Mouse (Mus musculus) lung, postnatal 10 days (tissue): ENCODE measurements at regions not wholly inside any gene's neighbourhood (a gene's known extent, or its start where the extent isn't known, plus 50 kb on each side); places are given as distances from the start of the nearest gene placed in this dataset.

Experiments
- DNase-seq: peaks from one replicate; pipeline ENCODE4 v3.0.0; 2021

DNA sequence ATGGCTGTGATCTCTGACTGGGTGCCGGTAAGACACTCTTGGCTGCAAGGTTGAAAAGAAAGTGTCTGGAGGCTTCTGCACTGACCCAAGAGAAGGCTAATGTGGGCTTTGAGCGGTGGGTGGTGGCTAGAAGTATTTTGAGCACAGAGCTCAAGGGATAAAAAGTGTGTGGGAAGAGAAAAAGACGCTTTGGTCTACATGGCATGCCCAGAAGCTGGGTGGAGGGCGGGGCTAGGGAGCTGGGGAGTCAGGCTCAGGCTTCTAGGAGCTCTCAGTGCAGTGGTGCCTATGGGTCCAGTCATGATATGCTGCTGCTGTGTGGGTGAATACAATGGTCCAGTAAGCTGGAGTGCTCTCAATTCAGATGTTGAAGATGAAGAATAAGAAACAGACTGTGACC lies 152.1 kb downstream of the Efnb1 start:
- no peak for DNase-seq

DNA sequence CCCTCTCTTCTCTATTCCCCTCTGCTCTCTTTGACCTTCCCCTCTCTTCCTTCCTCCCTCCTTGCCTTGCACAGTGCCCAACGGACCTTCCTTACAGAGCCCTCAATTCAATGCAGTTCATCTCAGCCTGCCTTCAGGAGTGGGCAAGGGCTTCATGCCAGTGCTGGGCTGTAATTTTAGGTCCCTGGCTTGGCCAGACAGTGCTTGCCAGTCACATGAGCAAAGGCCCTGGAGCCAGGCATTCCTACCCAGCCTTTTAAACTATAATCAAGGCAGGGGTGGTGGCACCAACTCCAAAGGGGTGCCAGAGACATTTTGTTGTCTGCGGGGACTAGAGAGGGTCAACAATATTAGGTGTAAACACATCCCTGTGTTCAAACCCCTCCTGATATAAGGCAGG lies 150.9 kb downstream of the Efnb1 start:
- DNase-seq: no peak

DNA sequence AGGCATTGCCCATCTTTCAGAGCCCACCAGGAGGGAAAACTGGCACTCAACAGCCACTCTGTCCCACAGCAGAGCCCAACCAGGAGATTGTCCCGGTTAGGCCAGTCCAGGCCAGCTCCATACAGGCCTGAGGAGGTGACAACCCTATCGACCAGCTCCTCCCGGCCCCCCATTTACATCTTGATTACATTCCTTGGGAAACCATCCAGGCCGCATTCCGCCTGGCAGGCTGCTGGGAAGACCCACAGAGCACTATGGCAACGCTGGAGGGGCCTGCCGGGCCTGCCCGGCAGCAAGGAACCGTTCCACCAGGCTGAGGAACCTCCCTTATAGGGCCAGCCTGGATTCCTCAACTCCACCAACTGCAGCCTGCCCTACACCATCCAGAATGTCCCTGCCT lies 149.7 kb downstream of the Efnb1 start:
- DNase-seq: peak; percentile 84

DNA sequence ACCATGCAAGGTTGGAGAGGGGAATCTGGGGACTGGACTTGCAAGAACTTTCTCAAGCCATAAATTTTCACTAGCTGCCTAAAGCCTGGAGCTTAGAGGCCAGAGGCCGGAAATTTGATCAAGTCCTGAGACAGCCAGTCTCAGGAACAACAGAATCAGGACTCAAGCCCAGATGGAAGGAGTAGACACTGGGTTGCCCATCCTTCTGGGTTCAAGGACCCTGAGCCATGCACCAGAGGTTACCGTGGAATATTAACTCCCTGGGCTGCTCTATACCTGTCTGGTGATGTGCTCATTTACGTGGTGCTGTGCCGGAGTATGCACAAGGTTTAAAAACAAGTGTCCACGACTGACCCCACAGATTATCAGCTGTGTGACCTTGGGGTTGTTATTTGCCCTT lies 145.1 kb downstream of the Efnb1 start:
- DNase-seq: no peak

DNA sequence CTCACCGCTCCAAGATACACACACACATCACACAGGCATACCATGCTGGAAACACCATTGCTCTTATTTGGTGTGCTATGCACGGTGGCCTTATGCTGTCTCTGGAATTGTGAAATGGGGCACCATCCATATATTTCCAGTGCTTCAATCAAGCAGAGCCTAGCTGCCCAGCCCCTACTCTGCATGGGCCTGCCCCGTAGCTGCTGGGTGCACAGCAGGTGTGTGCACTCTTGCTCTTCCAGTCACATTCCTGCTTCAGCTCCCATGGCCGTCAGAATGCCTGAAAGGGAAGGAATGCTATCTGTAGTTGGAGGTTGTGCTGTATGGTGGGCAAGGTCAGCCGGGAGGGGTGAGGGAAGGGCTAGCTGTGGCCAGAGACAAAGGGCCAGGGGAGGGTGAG lies 144.6 kb downstream of the Efnb1 start:
- no peak for DNase-seq

DNA sequence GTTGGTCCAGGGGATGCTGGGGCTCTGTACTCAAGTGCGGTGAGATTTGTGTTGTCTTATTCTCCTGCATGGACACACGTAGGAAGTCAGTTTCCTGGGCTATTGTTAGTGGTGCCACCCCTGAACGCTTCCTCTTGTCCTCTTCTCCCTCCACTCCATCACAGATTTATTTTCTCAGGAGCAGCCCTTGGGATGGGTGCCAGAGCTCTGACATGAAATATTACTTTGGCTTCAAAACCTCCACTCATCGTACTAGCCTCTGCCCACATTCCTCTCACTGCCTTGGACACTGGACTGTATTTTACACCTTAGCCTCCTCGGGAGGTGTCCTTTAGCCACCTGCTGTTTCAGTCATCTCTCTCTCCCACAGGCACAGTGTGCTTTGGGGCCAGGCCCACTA lies 139.6 kb downstream of the Efnb1 start:
- DNase-seq: peak; percentile 14

DNA sequence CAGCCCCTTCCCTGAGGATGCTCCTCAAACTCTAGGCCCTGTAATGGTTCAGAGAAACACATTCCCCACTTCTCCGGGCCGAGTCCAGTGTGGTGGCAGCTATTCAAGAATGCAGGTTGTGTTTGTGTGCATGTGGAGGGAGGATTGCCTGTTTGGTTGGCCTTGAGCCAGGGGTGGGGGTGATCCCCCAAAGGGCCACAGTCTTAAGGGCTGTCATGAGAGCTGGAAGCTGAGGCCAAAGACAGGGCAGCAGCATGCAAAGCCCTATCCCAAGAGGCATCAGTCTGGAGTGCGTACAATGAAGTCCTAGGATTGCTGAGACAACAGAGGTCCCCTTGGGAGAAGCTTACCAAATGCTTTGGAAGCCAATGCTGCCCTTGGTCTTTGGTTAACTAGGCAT lies 136.0 kb downstream of the Efnb1 start:
- DNase-seq: no peak

DNA sequence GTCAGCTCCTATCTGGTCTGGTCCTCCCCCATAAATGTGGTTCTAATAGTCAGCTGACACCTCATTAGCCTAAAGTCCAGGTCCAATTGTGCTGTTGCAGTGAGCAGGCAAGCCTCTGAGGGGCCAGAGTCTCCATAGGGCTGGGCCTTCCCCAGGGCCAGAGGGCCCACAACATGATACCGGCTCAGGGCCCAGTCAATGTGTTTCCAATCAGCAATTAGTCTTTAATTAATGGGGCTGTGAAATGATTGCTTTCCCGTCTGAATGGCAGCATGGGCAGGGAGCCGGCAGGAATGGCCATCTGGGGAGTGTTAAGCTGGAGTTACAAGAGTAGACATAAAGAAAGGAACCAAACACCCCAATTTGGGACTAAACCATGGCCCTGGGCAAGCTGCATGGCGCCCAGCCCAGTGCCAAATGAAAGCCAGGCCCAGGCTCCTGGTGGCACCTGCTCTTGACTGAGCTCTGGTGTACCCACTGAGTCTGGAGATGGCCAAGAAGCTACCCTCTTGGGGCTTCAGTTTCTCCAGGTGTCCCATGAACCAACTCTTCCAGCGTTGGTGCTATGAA lies 113.2 kb downstream of the Efnb1 start:
- DNase-seq: no peak

DNA sequence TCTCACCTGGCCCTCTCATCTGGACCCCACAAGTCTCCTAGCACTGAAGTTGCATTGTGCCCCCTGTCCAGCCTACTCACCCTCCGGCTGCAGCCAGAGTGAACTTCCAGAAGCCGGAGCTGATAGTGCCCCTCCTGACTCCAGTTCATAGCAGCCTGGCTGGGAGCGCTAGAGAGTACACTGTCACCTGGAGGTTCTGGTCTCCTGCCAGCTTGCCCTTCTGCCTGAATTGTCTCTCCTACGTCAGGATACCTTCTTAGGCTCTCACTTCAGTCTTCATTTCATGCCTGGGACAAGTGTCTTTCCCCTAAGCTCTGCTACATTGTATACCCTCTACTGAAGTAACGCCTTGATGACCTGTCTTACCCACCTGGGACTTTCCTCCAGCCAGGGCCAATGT lies 112.3 kb downstream of the Efnb1 start:
- DNase-seq: no peak

DNA sequence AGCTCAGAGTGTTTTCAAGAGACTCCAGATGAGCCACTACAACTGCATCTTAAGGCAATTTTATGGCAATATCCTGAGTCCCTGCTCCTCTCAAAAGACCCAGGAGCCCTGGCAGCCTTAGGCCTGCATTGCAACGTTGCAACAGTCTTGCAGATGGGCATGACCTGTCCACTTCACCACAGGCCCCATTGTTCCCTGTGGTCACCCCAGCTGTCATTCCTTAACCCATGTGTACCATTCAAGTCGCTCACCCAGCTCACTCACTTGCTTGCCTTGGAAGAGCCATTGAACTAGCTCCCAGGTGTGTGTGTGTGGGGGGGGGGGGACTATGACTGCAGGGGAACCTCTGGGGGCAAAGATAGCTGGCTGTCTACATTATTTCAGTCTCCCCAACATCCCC lies 110.8 kb downstream of the Efnb1 start:
- DNase-seq: no peak

DNA sequence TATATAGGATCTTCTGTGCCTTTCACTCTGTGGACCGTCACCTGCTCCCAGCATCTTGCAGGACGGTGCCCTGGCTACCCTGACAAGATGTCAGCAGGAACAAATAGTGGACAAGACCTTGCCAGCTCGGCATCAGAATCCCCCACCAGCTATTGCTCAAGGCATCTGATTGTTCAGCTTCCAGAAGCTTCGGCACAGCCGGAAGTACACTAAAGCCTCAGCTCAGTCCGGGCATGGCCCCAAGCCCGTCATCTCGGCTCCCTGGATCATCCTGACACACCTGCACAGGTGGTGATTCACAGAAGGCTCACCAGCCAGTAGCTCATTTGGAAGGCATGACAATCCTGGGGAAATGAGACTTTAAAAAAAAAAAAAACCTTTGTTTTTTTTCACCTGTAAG lies 110.1 kb downstream of the Efnb1 start:
- DNase-seq: no peak

DNA sequence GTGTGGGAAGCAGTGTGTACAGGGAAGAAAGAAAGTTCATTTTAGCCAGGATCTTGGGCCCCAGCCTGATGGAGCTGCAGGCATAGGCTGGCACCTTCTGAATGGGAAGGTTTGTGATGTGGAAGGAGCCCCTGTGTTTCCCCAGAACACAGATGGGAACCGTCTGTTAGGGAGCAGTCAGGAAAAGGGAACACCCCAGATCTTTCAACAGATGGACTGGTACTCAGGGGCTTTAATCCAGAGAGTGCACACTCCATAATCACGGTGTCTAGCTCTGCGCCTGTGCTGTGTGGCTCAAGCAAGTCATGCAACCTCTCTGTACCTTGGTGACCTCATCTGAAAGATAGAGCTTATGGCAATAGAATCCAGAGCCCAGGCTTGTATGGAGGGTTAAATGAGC lies 109.6 kb downstream of the Efnb1 start:
- DNase-seq: no peak

DNA sequence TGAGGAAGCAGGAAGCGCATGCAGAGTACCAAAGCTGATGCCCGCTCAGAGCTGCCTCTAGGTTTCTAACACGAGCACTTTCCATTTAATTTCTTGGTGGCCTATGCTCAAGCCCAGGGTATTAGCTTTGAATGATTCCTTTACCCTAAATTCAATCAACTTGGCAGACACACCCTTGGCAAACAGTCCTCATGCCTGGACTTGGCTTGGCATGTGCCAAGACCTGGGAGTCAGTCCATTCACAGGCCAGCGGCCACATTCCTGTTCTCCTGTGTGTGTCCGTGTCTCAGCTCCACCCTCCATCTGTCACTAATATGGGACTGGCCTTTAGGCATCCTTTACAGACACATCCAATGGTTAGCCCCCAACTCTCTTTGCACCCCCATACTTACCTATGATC lies 107.3 kb downstream of the Efnb1 start:
- DNase-seq: no peak

DNA sequence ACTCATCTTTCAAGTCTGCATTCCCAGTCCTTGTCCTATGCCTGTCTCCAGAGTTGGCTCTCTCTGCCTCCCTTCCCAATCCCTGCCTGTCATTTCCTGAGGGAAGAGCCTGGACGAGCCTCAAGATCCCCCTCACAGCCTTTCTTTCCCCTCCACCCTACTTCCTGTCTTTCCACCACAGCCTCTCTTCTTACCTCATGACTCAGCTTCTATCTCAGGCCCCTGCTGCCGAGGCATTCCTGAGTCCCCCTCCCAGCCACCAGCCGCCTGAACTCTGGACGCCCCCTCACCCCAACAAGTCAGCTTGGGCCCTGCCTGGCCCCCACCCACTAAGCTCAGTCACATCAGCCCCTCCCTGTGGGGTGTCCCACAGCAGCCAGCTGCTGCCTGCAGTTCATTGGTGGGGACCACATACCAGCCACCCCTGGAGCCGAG lies 105.8 kb downstream of the Efnb1 start:
- peak; percentile 37 for DNase-seq

DNA sequence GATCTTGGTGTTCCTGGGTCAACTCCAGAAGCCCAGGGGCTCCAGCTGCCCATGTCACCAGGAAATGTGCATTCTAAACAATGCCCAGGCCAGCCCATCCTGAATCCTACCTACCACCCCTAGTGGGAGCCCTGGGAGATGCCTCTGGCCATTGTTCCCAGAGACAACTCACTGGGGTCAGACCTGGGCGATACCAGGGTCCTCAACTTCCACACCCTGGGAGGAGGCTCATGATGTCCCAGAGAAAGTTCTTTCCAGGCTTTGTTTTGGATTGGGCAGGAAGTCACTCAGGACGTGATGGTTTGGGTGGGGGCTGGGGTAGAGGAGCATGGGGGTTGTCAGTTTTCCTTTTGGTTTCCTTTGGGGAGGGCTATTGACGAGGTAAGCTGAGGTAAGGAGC lies 97.1 kb downstream of the Efnb1 start:
- DNase-seq: peak; percentile 75

DNA sequence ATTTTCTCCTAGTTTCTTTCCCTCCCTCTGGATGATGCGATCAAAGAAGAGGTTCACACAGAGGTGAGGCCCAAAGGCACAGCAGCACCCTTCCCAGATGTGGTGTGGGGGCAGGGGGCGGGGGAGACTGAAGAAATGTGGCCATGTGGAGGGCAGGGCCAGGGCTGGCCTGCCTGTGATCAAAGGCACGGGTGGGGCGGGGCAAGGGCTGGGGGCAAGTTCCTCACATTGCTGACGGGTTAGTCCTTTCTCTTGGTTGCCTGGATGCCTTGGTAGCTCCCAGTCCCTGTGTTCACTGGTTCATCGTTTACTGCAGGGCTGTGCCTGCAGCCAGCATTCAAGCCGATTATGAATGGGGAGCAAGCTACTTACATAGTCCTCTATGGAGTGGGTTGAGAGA lies 96.4 kb downstream of the Efnb1 start:
- no peak for DNase-seq

DNA sequence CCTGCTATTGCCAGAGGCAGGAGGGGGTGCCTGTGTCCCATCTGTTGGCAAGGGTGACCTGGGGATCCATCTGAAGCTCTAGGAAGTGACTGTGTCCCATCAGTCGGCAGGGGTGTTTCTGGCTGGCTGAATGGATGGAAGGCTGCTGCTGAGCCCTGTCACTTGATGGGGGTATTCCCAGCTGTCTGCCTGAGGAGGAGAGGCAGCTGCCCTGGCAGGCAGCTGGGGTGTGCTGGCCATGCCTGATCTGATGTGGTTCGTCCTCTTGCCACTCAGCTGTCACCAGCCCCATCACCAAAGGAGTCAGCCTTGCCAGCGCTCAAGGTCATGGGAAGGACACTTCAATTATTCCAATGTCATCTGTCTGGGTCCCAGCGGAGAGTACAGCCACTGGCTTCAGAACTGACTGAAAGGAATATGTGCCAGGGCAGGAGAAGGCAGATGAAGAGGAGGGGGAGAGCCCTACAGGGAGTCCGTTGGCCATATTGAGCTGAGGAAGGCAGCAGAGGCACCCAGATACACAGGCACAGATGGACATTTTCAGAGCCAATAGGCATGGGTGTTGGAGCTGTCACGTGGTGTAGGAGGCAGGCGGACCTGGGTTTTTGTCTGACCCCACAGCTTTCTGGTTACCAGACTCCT lies 89.3 kb downstream of the Efnb1 start:
- peak; percentile 48 for DNase-seq

DNA sequence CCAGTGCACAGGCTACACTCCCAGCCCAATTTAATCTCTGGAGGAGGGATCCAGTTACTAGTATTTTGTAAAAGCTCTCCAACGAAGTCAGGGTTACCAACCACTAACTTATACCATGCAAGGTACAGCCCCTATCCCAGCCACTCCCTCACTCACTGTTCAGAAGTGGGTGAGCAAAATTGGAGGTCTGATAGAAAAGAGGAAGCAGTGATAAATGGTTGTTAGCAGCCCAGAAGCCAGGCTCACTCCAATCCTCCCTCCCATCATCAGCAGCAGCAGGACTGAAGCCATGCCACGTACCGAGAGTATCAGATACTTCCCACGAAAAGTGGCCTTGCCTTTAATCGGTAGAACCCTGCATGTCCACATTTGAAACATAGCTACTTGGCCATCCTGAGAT lies 86.1 kb downstream of the Efnb1 start:
- DNase-seq: no peak

DNA sequence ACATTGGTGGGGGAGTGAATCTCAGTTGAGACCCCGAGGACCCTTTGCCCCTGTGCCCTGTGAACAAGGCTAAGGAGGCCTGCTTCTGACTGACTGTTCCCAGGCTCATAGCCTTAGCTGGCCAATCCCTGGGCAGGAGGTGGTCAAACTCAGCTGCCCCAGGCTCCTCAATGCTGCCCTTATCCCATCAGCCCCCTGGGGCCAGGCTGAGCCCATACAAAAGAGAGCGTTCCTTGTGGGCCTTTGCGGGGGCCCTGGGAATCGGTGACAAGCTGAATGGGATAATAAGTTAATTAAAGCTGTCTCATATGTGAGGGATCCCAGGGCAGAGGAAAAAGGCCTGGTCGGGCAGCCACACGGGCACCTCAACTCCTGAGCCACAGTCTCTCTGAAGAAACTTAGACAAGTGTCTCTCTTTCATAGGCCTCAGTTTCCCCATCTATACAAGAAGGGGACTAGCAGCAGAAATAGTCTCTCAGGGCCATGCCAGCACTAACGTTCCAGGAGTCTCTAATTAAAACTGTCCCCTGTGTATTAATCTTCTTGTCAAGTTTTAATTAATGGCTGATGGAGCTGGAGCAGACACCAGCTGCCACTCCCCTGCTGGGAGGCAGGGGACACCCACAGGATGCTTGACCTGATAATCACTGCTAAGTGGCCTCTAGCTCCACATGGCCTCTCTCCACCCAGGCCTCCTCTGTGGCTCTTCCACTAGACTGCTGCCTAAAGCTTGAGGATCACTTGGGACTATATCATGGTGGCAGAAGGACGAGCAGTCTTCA lies 84.9 kb downstream of the Efnb1 start:
- DNase-seq: no peak

DNA sequence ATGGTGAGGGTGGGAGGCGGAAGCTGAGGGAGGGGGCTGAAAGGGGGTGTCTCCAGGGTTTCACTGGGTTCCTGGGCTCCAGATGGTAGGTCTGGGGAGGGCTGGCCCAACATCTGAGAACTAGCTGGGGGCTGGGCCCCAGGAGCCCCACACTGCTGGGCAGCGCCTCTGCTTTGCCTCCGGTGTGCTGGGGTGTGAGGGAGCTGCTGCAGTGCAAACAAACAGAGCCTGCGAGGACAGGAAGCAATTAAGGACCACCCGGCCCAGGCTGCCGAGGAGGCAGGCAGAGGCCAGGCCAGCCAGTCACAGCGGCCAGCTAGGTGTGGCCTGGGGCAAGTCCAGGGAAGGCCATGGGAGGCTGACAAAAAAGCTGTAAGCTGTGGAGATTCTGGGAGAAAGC lies 82.3 kb downstream of the Efnb1 start:
- DNase-seq: no peak

DNA sequence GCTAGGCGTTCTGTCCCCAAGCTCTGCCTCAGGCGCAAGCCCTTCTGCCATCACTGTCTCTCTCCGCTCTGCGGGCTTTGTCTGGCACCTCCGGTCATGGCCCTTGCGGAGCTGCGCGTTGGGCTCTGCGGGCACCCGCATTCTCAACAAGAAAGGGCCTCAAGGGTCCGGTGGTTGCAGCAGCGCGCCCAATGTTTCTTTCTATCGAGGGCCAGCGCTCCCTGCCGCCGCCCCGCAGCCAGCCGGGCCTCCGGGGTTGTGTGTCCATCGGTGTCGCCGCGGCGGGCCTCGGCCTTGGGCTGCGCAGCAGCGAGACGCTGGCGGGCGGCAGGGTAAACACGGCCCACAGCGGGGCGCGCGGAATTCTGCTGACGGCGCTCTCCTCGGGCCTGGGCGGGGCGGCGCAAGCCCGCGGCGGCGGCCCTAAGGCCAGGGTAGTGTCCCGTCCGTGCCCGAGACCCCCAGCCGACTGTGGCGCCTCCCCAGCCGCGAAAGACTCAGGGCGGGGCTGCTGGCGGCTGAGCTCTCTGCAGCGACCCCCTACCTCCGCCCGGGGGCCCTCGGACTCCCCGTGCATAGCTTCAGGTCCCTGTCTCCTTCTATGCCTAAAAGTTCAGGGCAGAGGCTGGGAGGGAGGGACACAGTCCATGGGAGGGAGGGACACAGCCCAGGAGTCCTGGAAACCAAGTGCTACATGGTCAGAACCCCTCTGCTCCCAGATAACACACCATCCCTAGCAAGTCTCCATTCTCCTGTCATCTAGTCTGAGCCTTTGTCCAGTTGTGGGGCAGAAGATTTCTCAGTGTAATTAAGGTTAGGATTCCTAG lies 80.9 kb downstream of the Efnb1 start:
- peak; percentile 66 for DNase-seq

DNA sequence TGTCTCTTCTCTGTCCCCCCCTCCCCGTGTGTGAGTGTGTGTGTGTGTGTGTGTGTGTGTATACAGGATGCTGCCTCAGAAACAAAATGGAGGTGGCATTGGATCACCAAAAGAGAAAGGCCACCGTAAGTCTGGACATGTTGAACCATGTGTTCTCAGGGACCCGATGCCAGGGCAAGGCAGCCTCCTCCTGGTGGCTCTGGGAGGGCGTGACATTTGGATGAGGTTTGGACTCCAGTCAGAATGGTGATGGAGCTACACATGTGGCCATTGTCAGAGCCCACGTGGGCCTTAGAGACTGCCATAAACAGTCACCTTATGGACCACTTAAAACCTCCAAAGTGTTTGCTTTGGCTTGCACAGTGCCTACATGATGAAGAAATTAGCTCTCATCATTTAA lies 80.0 kb downstream of the Efnb1 start:
- DNase-seq: peak; percentile 42

DNA sequence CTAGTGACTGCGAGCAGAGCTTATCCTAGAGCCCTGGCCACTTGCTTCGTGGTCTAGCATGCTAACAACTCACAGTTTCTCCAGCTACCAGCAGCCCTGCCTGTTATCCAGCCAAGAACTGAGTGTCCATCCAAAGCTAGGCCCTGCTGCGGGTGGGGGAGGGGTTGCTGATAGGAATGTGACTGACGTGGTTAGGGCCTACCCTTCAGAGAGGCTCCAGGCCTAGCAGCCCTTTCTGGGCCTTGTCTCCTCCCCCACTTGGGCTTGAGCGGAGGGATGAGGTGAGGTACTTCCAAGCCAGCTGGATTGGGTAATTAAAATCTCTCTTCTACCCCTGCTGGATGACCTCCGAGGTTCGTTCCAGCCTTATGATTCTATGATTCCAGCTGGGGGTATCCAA lies 79.2 kb downstream of the Efnb1 start:
- DNase-seq: peak; percentile 82
